Mouse (Mus musculus) liver, postnatal 0 days (tissue): ENCODE data around the gene Olfr700. TPM values are rescaled to one million over a fixed set of nuclear protein-coding genes. Genes with fewer than 3 reads are reported as not detected.
"Not testable (repeated sequence)": the region's sequence is repeated elsewhere in the genome, so short reads cannot be mapped to it uniquely, and the experiment has no call there.

ENCODE experiments used
- ATAC-seq: fragments of 200-750 bp; cut with Nextera tagmentation; 2 replicates; pipeline ENCODE4 v1.8.0; 2017; ENCODE audit warnings: mild to moderate bottlenecking, moderate library complexity
- DNase-seq: peaks from one replicate; pipeline ENCODE4 v3.0.0-alpha.2; 2016
- H3K27ac ChIP-seq: fragments of 300-500 bp; sonication (generic); 2 replicates; pipeline ENCODE4 v1.5.1; 2014; ENCODE audit warnings: antibody characterized with exemption, moderate library complexity, mild to moderate bottlenecking, low read depth
- H3K27me3 ChIP-seq: fragments of 300-500 bp; sonication (generic); 2 replicates; pipeline ENCODE4 v1.6.1; 2014; ENCODE audit warnings: low read length, control low read depth, mixed read lengths; ENCODE audit not compliant: insufficient read depth
- H3K36me3 ChIP-seq: fragments of 300-500 bp; sonication (generic); replicated peaks from 2 replicates; pipeline ENCODE4 v1.6.1; 2014; ENCODE audit warnings: mild to moderate bottlenecking, control low read depth, low read length, moderate library complexity, mixed read lengths; ENCODE audit not compliant: insufficient read depth
- H3K4me1 ChIP-seq: fragments of 300-500 bp; sonication (generic); 2 replicates; pipeline ENCODE4 v1.6.1; 2014; ENCODE audit warnings: antibody characterized with exemption, mild to moderate bottlenecking, control low read depth; ENCODE audit not compliant: insufficient read depth
- H3K4me2 ChIP-seq: fragments of 300-500 bp; sonication (generic); 2 replicates; pipeline ENCODE4 v1.6.1; 2014; ENCODE audit warnings: low read depth, mild to moderate bottlenecking, low read length, moderate library complexity, mixed read lengths
- H3K4me3 ChIP-seq: fragments of 300-500 bp; sonication (generic); 2 replicates; pipeline ENCODE4 v1.5.1; 2014; ENCODE audit warnings: low read depth, low read length
- H3K9ac ChIP-seq: fragments of 300-500 bp; sonication (generic); replicated peaks from 2 replicates; pipeline ENCODE4 v1.6.1; 2014; ENCODE audit warnings: mild to moderate bottlenecking, moderate library complexity
- H3K9me3 ChIP-seq: fragments of 300-500 bp; sonication (generic); 2 replicates; pipeline ENCODE4 v1.6.1; 2016; ENCODE audit warnings: mild to moderate bottlenecking, control low read depth, low read length, mixed read lengths
- CTCF ChIP-seq: sonication (generic); IDR thresholded peaks from 2 replicates; pipeline ENCODE4 v1.5.1; 2016; ENCODE audit warnings: antibody characterized with exemption, low read depth
- EP300 ChIP-seq: IDR thresholded peaks from 2 replicates; pipeline ENCODE4 v1.6.1; 2016; ENCODE audit warnings: antibody characterized with exemption, low read depth, mild to moderate bottlenecking
- WGBS: fragments of 180-500 bp; shearing (Covaris S2); extraction: QIAGEN DNeasy Blood & Tissue Kit; methylation state at CpG from one replicate; pipeline ENCODE4 v1.1.7; 2014; ENCODE audit not compliant: insufficient replicate concordance; 5-methylcytosine and 5-hydroxymethylcytosine counted together
- polyA plus RNA-seq: library from polyadenylated mRNA; unstranded; fragments of >200 nt; fragmentation: Nextera tagmentation; extraction: Ambion mirVana; gene quantifications from 2 replicates; pipeline ENCODE4 v1.2.1, GENCODE M21; 2015

The Olfr700 gene
- polyA plus RNA-seq, 1 experiment from 2014 or later: not detected

DNA sequence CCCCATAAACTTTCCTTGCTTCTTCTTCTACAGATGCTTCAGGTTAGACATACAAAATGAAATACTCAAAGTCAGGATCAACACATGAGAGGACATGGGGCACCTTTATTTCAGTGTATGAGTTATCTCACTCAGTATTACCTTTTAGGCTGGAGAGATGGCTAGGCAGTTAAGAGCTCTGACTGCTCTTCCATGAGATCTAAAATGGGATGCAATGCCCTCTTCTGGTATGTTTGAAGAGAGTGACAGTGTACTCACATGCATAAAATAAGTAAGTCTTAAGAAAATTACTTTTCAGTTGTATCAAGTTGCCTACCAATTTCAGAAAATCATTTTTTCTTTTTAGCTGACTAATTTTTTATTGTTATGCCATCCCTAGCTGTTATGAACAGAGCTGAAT lies 20.3 kb downstream of the Olfr700 start:
- ATAC-seq (no peak), DNase-seq (no peak)
- no peak overlapping the region for H3K4me2 ChIP-seq
- no peak overlapping the region for H3K27ac ChIP-seq
- H3K9ac ChIP-seq: no peak overlapping the region
- H3K36me3 ChIP-seq: no peaks in the 10 kb centered on the region
- no peaks in the 10 kb centered on the region for H3K4me1 ChIP-seq
- TF ChIP-seq CTCF (peak; percentile 30), EP300 (no peak)
- no peaks in the 10 kb centered on the region for H3K27me3 ChIP-seq
- no peaks in the 10 kb centered on the region; the same call in 1 of the 2 replicates for H3K9me3 ChIP-seq
- H3K4me3 ChIP-seq: no peak overlapping the region

DNA sequence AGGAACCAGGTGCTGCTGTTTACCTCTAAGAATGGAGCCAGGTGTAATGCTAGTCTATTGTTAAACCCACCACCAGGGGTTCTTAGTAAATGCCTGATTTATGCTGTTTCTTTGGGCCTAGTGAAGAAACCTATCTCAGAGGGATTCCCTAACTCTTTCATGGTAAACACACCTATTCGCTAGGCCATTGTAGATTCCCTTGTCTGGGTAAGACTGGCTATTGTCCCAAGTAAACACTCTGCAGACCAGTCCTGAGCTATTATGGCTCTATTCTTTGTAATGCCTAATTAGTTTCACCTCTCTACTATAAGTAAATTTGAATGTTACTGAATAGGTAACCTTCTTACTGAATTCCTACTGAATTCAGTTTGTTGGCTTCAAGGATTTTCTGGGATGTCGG lies 47.6 kb downstream of the Olfr700 start:
- not testable (repeated sequence) for H3K27ac ChIP-seq, H3K4me2 ChIP-seq, H3K27me3 ChIP-seq, ATAC-seq, H3K4me1 ChIP-seq, H3K9me3 ChIP-seq, H3K4me3 ChIP-seq, DNase-seq, H3K36me3 ChIP-seq, H3K9ac ChIP-seq
- 85% methylated on average over 2 of the region's 2 CpGs for WGBS

DNA sequence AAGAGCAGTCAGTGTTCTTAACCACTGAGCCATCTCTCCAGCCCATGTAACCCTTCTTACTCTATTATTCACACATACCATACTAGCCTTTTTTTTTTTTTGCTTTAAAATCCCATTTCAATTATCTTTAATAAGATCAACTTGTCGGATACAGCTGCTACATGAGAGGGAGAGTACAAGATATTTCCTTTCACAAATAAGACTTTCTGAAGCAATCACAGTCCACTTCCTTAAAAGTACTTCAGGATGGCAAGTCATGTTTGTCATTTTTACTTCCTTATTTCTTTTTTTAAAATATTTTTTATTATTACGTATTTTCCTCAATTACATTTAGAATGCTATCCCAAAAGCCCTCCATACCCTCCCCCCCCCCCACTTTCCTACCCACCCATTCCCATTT lies 49.8 kb downstream of the Olfr700 start:
- ATAC-seq (no peak), DNase-seq (no peak)
- Histone ChIP-seq H3K4me3 (no peak overlapping the region), H3K9me3 (no peaks in the 10 kb centered on the region), H3K4me1 (no peaks in the 10 kb centered on the region), H3K27me3 (no peaks in the 10 kb centered on the region), H3K4me2 (no peak overlapping the region), H3K9ac (no peak overlapping the region), H3K27ac (no peak overlapping the region), H3K36me3 (no peaks in the 10 kb centered on the region)
- WGBS: 51% methylated on average over 2 of the region's 2 CpGs
- TF ChIP-seq CTCF: no peak
- TF ChIP-seq EP300: no peak

Other genes with a start within 250 kb of the Olfr700 start
- not detected in 2 replicates for gene Olfr693, start 128.2 kb downstream of the Olfr700 start, polyA plus RNA-seq
- not detected in 2 replicates for gene Olfr694, start 117.0 kb downstream of the Olfr700 start, polyA plus RNA-seq
- not detected in 2 replicates for gene Olfr695, start 92.4 kb downstream of the Olfr700 start, polyA plus RNA-seq
- gene Olfr697, start 66.4 kb downstream of the Olfr700 start, polyA plus RNA-seq: not detected in 2 replicates
- gene Olfr698, start 53.4 kb downstream of the Olfr700 start, polyA plus RNA-seq: not detected in 2 replicates
- gene Olfr699, start 15.6 kb downstream of the Olfr700 start, polyA plus RNA-seq: not detected in 2 replicates
- not detected in 2 replicates for gene Olfr701, start 5.3 kb upstream of the Olfr700 start, polyA plus RNA-seq
- not detected in 2 replicates for gene Olfr702, start 25.1 kb upstream of the Olfr700 start, polyA plus RNA-seq
- gene Olfr703, start 34.5 kb upstream of the Olfr700 start, polyA plus RNA-seq: not detected in 2 replicates
- not detected in 2 replicates for gene Olfr704, start 54.4 kb upstream of the Olfr700 start, polyA plus RNA-seq
- not detected in 2 replicates for gene Olfr705, start 68.1 kb upstream of the Olfr700 start, polyA plus RNA-seq
- gene Olfr706, start 79.3 kb upstream of the Olfr700 start, polyA plus RNA-seq: not detected in 2 replicates
- gene Olfr707, start 92.4 kb upstream of the Olfr700 start, polyA plus RNA-seq: not detected in 2 replicates
- not detected in 2 replicates for gene Olfr1532-ps1, start 99.2 kb upstream of the Olfr700 start, polyA plus RNA-seq
- not detected in 2 replicates for gene Olfr709-ps1, start 123.4 kb upstream of the Olfr700 start, polyA plus RNA-seq
- gene Olfr710, start 139.5 kb upstream of the Olfr700 start, polyA plus RNA-seq: not detected in 2 replicates
- gene Olfr6, start 155.1 kb upstream of the Olfr700 start, polyA plus RNA-seq: not detected in 2 replicates
- not detected in 2 replicates for gene Olfr711, start 166.6 kb upstream of the Olfr700 start, polyA plus RNA-seq
- not detected in 2 replicates for gene Olfr2, start 197.2 kb upstream of the Olfr700 start, polyA plus RNA-seq
- gene Olfr713, start 222.3 kb upstream of the Olfr700 start, polyA plus RNA-seq: not detected in 2 replicates